Mouse (Mus musculus) brain, embryonic 14.5 days (tissue): ENCODE measurements around the gene Mitf.

Source experiments
- CTCF ChIP-seq: fragments of 200-500 bp; IDR thresholded peaks from 2 replicates; pipeline ENCODE4 v1.5.1; 2012; ENCODE audit warnings: inconsistent platforms, mild to moderate bottlenecking, moderate library complexity, borderline replicate concordance; ENCODE audit not compliant: insufficient read depth, insufficient read length; ENCODE audit errors: extremely low read depth
- POLR2A ChIP-seq: fragments of 200-500 bp; IDR thresholded peaks from 2 replicates; pipeline ENCODE4 v1.6.1; 2012; ENCODE audit warnings: mild to moderate bottlenecking, inconsistent platforms, borderline replicate concordance; ENCODE audit not compliant: poor library complexity, insufficient read depth, insufficient read length, severe bottlenecking; ENCODE audit errors: extremely low read depth

DNA sequence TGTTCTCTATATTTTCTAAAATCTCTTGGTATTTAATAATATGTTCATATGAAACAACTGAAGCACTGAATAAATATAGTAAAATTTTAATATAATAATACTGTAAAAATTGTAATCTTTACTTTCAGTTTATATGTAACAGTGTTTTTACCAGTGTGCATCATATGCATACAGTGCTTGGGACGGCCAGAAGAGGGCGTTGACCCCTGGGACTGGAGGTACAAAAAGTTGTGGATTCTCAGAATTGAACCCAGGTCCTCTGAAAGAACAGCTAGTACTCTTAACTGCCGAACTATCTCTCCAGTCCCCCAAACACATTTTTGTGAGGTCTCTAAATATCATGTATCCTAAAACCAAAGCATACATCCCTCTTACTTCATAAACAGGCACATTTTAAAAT, 179.6 kb downstream of the Mitf start:
- TF ChIP-seq CTCF (no peak; the same call in 1 of the 2 replicates), POLR2A (no peak)
